In the genomic region with DNA sequence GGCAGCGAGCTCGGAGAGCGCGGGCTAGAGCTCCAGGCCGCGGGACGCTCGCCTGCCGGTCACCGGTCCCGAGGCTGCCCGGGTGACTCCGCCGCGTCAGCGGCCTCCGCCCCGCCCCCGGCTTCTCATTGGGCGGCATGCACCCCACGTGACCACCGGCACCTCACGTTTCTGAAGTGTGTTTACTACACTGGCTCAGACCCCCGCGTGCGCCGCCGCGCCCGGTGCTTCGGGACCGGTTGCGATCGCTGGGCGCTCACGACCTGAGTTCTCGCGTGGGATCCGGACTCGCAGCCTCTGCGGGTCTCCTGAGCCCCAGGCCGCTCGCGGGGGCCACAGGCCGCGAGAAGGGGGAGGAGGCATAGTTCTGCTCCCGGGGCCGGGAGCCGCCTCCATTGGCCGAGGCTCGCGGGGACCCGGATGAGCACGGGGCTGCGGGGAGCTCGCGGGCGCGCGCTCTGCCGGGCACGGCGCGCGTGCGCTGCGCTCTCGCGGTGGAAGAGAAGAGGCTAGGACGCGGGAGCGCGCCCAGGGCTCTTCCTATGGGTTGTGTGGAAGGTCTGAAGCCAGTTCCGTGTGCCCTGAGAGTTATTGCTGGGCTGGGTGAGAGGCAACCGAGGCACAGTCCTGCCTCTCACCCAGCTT, we compare ENCODE assay signal across 8 mouse cellular contexts. TPM values are rescaled to one million over a fixed set of nuclear protein-coding genes. Genes with fewer than 3 reads are reported as not detected.
DNase-seq lines count a peak whose midpoint lies in the region; ATAC-seq and TF ChIP-seq lines count a peak whose summit lies in the region.

A gene (minus strand): TSS at position 101 of the 645 bp plus-strand sequence.

- H3K4me3 ChIP-seq in bone marrow macrophage, adult 2 months (ENCODE audit: insufficient read depth, low read length), result peak within 1 kb of the TSS; percentile 80
- peak within 1 kb of the TSS; percentile 92 for H3K4me3 ChIP-seq in embryonic facial prominence, embryonic 15.5 days (replicated peaks)
- H3K4me3 ChIP-seq in limb, embryonic 13.5 days, result peak within 1 kb of the TSS; percentile 90
- H3K4me3 ChIP-seq in midbrain, embryonic 15.5 days, result peak within 1 kb of the TSS; percentile 72

- no peak for TF ChIP-seq POLR2A in bone marrow macrophage, adult 2 months (IDR thresholded peaks at IDR 0.05; ENCODE audit: borderline replicate concordance, low read depth, low read length)

- peak; percentile 93 for DNase-seq in 416B (ENCODE audit: low read depth)
- DNase-seq in heart, adult 9 months (ENCODE audit: low spot score in 2 of 2), result peak; percentile 98 to 99
- peak; percentile 99 for DNase-seq in kidney, adult 9 months
- peak; percentile 95 to 99 for DNase-seq in spleen, adult 18-20 months

- no peak for TF ChIP-seq CTCF in bone marrow macrophage, adult 2 months (IDR thresholded peaks at IDR 0.05; ENCODE audit: low read depth, low read length)

- peak within 1 kb of the TSS; percentile 76 for H3K27ac ChIP-seq in bone marrow macrophage, adult 2 months (ENCODE audit: insufficient read depth, low read depth, low read length)
- peak within 1 kb of the TSS; percentile 96 for H3K27ac ChIP-seq in embryonic facial prominence, embryonic 15.5 days (replicated peaks)
- peak within 1 kb of the TSS; percentile 85 for H3K27ac ChIP-seq in limb, embryonic 13.5 days
- H3K27ac ChIP-seq in midbrain, embryonic 15.5 days, result peak within 1 kb of the TSS; percentile 96

- no peaks in the 10 kb centered on the region for H3K27me3 ChIP-seq in embryonic facial prominence, embryonic 15.5 days
- H3K27me3 ChIP-seq in limb, embryonic 13.5 days, result no peaks in the 10 kb centered on the region
- H3K27me3 ChIP-seq in midbrain, embryonic 15.5 days (replicated peaks), result no peaks in the 10 kb centered on the region

- ATAC-seq in embryonic facial prominence, embryonic 15.5 days (ENCODE audit: insufficient number of reproducible peaks, low FRiP score, low TSS enrichment, low read depth), result peak; percentile 96
- ATAC-seq in limb, embryonic 13.5 days (ENCODE audit: low FRiP score, low read depth), result peak; percentile 97
- peak; percentile 97 for ATAC-seq in midbrain, embryonic 15.5 days (replicated peaks)

- WGBS in embryonic facial prominence, embryonic 15.5 days, result 0% methylated on average over 75 of the region's 75 CpGs
- WGBS in limb, embryonic 13.5 days, result 0% methylated on average over 58 of the region's 75 CpGs
- WGBS in midbrain, embryonic 15.5 days, result under 1% methylated on average over 70 of the region's 75 CpGs

- H3K4me2 ChIP-seq in embryonic facial prominence, embryonic 15.5 days (replicated peaks), result peak within 1 kb of the TSS; percentile 94
- peak within 1 kb of the TSS; percentile 97 for H3K4me2 ChIP-seq in limb, embryonic 13.5 days (replicated peaks)
- H3K4me2 ChIP-seq in midbrain, embryonic 15.5 days, result peak within 1 kb of the TSS; percentile 89

- no peaks in the 10 kb centered on the region for H3K9me3 ChIP-seq in embryonic facial prominence, embryonic 15.5 days (replicated peaks)
- no peaks in the 10 kb centered on the region for H3K9me3 ChIP-seq in limb, embryonic 13.5 days
- no peaks in the 10 kb centered on the region for H3K9me3 ChIP-seq in midbrain, embryonic 15.5 days

- peak within 1 kb of the TSS; percentile 84 for H3K9ac ChIP-seq in embryonic facial prominence, embryonic 15.5 days
- peak within 1 kb of the TSS; percentile 87 for H3K9ac ChIP-seq in limb, embryonic 13.5 days
- H3K9ac ChIP-seq in midbrain, embryonic 15.5 days, result peak within 1 kb of the TSS; percentile 89

- H3K36me3 ChIP-seq in embryonic facial prominence, embryonic 15.5 days, result no peaks in the 10 kb centered on the region
- H3K36me3 ChIP-seq in limb, embryonic 13.5 days, result peaks cover 4% of the 10 kb centered on the region; the same call in 1 of the 2 replicates
- H3K36me3 ChIP-seq in midbrain, embryonic 15.5 days (replicated peaks), result no peaks in the 10 kb centered on the region

- H3K4me1 ChIP-seq in bone marrow macrophage, adult 2 months (ENCODE audit: control insufficient read depth, insufficient read depth, low read length), result peaks cover 18% of the 10 kb centered on the region
- peaks cover 13% of the 10 kb centered on the region for H3K4me1 ChIP-seq in embryonic facial prominence, embryonic 15.5 days
- peaks cover 16% of the 10 kb centered on the region for H3K4me1 ChIP-seq in limb, embryonic 13.5 days
- H3K4me1 ChIP-seq in midbrain, embryonic 15.5 days, result peaks cover 14% of the 10 kb centered on the region

RNA-seq across cellular contexts. Expression of the gene that starts here (rescaled TPM):
- polyA plus RNA-seq in bone marrow macrophage, adult 2 months (2012; ENCODE audit: insufficient read depth, insufficient read length, missing spikeins), result 3.6 and 4.5 TPM in 2 replicates
- polyA plus RNA-seq in embryonic facial prominence, embryonic 15.5 days (2015; fragmentation: Nextera tagmentation; extraction: Ambion mirVana), result 34.6 and 37.7 TPM in 2 replicates
- polyA plus RNA-seq in limb, embryonic 13.5 days (2015; fragmentation: Nextera tagmentation; extraction: Ambion mirVana), result 37.7 and 39.4 TPM in 2 replicates
- 38.8 and 41.2 TPM in 2 replicates for polyA plus RNA-seq in midbrain, embryonic 15.5 days (2015; fragmentation: Nextera tagmentation; extraction: Ambion mirVana)

Comparison
In these comparisons a context has a peak if more than half of its experiments do, and no peak if none do; other contexts are left out.
1. Peak in every context shown above with its lines: DNase-seq, ATAC-seq, H3K4me3 ChIP-seq and H3K27ac ChIP-seq.